Mouse (Mus musculus) ovary, postnatal 14 days (tissue): ENCODE data around the gene Calhm3.

Source experiments
- DNase-seq: peaks from one replicate; pipeline ENCODE4 v3.0.0; 2022; ENCODE audit warnings: low spot score

The Calhm3 gene

GRCm38 (mm10) chr19:47118634-47119033, 38.9 kb downstream of the Calhm3 start:
- DNase-seq: no peak

DNA sequence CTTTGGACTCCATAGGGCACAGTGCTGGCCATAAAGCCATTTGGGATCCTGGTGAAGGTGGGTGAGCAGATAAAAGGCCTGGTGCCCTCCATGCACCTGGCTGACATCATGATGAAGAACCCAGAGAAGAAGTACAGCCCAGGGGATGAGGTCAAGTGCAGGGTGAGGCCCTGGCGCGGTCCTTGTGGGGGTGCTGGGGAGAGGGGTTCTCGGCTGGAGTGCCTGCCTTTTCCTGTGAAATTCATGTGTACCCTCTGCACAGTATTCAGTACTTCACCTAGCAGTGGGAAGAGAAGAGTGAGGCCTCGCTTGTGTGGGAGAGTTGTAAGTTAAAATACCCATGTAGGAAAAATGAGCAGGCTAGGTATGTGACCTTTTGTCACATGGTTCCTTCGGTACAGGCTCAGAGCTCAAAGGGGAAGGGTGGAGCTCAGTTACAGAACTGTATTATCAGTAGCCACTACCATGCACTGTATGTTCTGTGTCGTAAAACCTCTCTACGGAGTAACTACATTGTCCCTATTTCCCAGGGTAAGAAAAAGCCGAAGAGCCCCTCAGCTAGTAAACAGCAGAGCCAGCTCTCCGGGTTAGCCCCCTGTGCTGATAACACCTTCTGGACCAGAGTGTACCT, 52.8 kb downstream of the Calhm3 start:
- no peak for DNase-seq
